ENCODE assay signal across 9 mouse cellular contexts in genomic region chr16:33830512-33831105, GRCm38 (mm10). TPM values are rescaled to one million over a fixed set of nuclear protein-coding genes. Genes with fewer than 3 reads are reported as not detected.
A peak's percentile ranks its signal among the peaks of the same experiment; 100 is the strongest.
DNase-seq lines count a peak whose midpoint lies in the region; ATAC-seq and TF ChIP-seq lines count a peak whose summit lies in the region.
"Had no signal": no experiment of that assay in that cellular context is flagged by ENCODE, and none has a peak within 500 bp of the region (broad histone marks: within the 10 kb centered on the region; RNA-seq: fewer than 3 reads in every experiment).

No protein-coding gene starts in this region.

- no peak for TF ChIP-seq CTCF in testis, adult 2 months (IDR thresholded peaks at IDR 0.05; ENCODE audit: control insufficient read depth, insufficient read depth, insufficient replicate concordance, low read depth, low read length)

- H3K4me3 ChIP-seq in testis, adult 2 months (ENCODE audit: control insufficient read depth, low read depth, low read length), result peak overlapping the region; percentile 71
- H3K4me3 ChIP-seq in liver, embryonic 11.5 days (ENCODE audit: low read depth, low read length), result peak overlapping the region; percentile 73
- H3K4me3 ChIP-seq in stomach, embryonic 16.5 days (replicated peaks; ENCODE audit: low read length), result peak overlapping the region; percentile 86

- ATAC-seq in liver, embryonic 11.5 days (replicated peaks; ENCODE audit: low FRiP score), result no peak
- ATAC-seq in stomach, embryonic 16.5 days (ENCODE audit: insufficient read depth, low FRiP score), result no peak

- H3K4me1 ChIP-seq in testis, adult 2 months (ENCODE audit: control insufficient read depth, insufficient read depth, low read length), result peaks cover 10% of the 10 kb centered on the region
- H3K4me1 ChIP-seq in liver, embryonic 11.5 days (replicated peaks; ENCODE audit: control insufficient read depth, insufficient read depth, low read length), result peaks cover 18% of the 10 kb centered on the region
- H3K4me1 ChIP-seq in stomach, embryonic 16.5 days (ENCODE audit: control insufficient read depth, insufficient read depth, low read length), result peaks cover 37% of the 10 kb centered on the region

- H3K27me3 ChIP-seq in testis, adult 2 months (ENCODE audit: control insufficient read depth, insufficient read depth, low read length), result no peaks in the 10 kb centered on the region
- peaks cover 56% of the 10 kb centered on the region for H3K27me3 ChIP-seq in liver, embryonic 11.5 days (replicated peaks; ENCODE audit: control insufficient read depth, insufficient read depth, low read length)
- no peaks in the 10 kb centered on the region for H3K27me3 ChIP-seq in stomach, embryonic 16.5 days (ENCODE audit: control insufficient read depth, insufficient read depth, low read length)

- TF ChIP-seq POLR2A in testis, adult 2 months (IDR thresholded peaks at IDR 0.05; ENCODE audit: control insufficient read depth, low read depth, low read length), result no peak

- H3K9ac ChIP-seq in liver, embryonic 11.5 days (ENCODE audit: low read depth, low read length), result peak overlapping the region; percentile 64
- H3K9ac ChIP-seq in stomach, embryonic 16.5 days (ENCODE audit: low read length), result peak overlapping the region; percentile 91

- DNase-seq in adrenal gland, adult 2 months, result peak; percentile 36
- no peak for DNase-seq in adrenal gland, adult 8-10 months
- DNase-seq in testis, postnatal 10 days (ENCODE audit: low spot score), result no peak
- DNase-seq in liver, embryonic 11.5 days (ENCODE audit: low spot score), result no peak
- no peak for DNase-seq in left cerebral cortex, postnatal 14 days (ENCODE audit: low spot score in 2 of 2)
- DNase-seq in right cerebral cortex, postnatal 14 days, result no peak
- DNase-seq: right cerebral cortex, adult 18-20 months had no signal

- H3K9me3 ChIP-seq in liver, embryonic 11.5 days (ENCODE audit: control insufficient read depth, low read length), result no peaks in the 10 kb centered on the region
- no peaks in the 10 kb centered on the region for H3K9me3 ChIP-seq in stomach, embryonic 16.5 days (replicated peaks; ENCODE audit: control insufficient read depth, low read length)

- peak overlapping the region; percentile 80 for H3K4me2 ChIP-seq in liver, embryonic 11.5 days
- peak overlapping the region; percentile 77 for H3K4me2 ChIP-seq in stomach, embryonic 16.5 days (ENCODE audit: low read depth, low read length)

- intact Hi-C loops in left cerebral cortex, postnatal 14 days (cut with DNase I), result loop anchor here (5.0 kb wide), 1 partner anchor 62 kb away; no protein-coding TSS in a partner anchor

- no peaks in the 10 kb centered on the region for H3K36me3 ChIP-seq in testis, adult 2 months (ENCODE audit: control insufficient read depth, insufficient read depth, low read length)
- H3K36me3 ChIP-seq in liver, embryonic 11.5 days (ENCODE audit: control insufficient read depth, insufficient read depth, low read length), result no peaks in the 10 kb centered on the region
- no peaks in the 10 kb centered on the region for H3K36me3 ChIP-seq in stomach, embryonic 16.5 days (ENCODE audit: control insufficient read depth, insufficient read depth, low read length)

- H3K27ac ChIP-seq in testis, adult 2 months (ENCODE audit: control insufficient read depth, insufficient read depth, low read depth, low read length), result no peak overlapping the region
- H3K27ac ChIP-seq in liver, embryonic 11.5 days (ENCODE audit: low read depth, low read length), result no peak overlapping the region
- peak overlapping the region; percentile 89 for H3K27ac ChIP-seq in stomach, embryonic 16.5 days (ENCODE audit: low read length)

- WGBS in liver, embryonic 11.5 days, result 4% methylated on average over 18 of the region's 18 CpGs
- WGBS in stomach, embryonic 16.5 days, result 6% methylated on average over 18 of the region's 18 CpGs

RNA-seq across cellular contexts. Expression of gene Itgb5, which starts 1.1 kb away (rescaled TPM):
- 100 to 1,000 TPM; 187 to 222 TPM for total RNA-seq in adrenal gland, adult 2 months (2021)
- 214 and 223 TPM in 2 replicates for polyA plus RNA-seq in adrenal gland, adult 2 months (2012; rRNA removed)
- 100 to 1,000 TPM; 230 to 292 (median 261) TPM for total RNA-seq in adrenal gland, adult 8-10 months (2022)
- 27.6 and 33.0 TPM in 2 replicates for polyA plus RNA-seq in testis, adult 2 months (2012; rRNA removed)
- polyA plus RNA-seq in liver, embryonic 11.5 days (2014; fragmentation: Nextera tagmentation; extraction: Ambion mirVana), result 24.8 and 25.0 TPM in 2 replicates
- 15.0 and 15.2 TPM in 2 replicates for polyA plus RNA-seq in stomach, embryonic 16.5 days (2015; fragmentation: Nextera tagmentation; extraction: Ambion mirVana)
- 10 to 100 TPM; 32.5 to 32.7 TPM for total RNA-seq in left cerebral cortex, postnatal 14 days (2021)

RNA-seq across cellular contexts. Expression of gene Muc13, which starts 36.8 kb away (rescaled TPM):
- not detected for total RNA-seq in adrenal gland, adult 2 months (2021)
- polyA plus RNA-seq in adrenal gland, adult 2 months (2012; rRNA removed), result 0.06 and 0.13 TPM in 2 replicates
- total RNA-seq in adrenal gland, adult 8-10 months (2022), result under 1 TPM in 1 of 4 experiments, not detected in 3; 0.09 TPM
- 0.25 and 0.32 TPM in 2 replicates for polyA plus RNA-seq in testis, adult 2 months (2012; rRNA removed)
- polyA plus RNA-seq in liver, embryonic 11.5 days (2014; fragmentation: Nextera tagmentation; extraction: Ambion mirVana), result 10.1 and 10.4 TPM in 2 replicates
- 31.5 and 37.0 TPM in 2 replicates for polyA plus RNA-seq in stomach, embryonic 16.5 days (2015; fragmentation: Nextera tagmentation; extraction: Ambion mirVana)
- total RNA-seq in left cerebral cortex, postnatal 14 days (2021), result not detected
